Mouse (Mus musculus) mouse embryonic stem cell (cell line): Measurements from ENCODE around the gene Cfap57.
"Not testable (repeated sequence)": the region's sequence is repeated elsewhere in the genome, so short reads cannot be mapped to it uniquely, and the experiment has no call there.

Source experiments
- in situ Hi-C, 2 experiments: fragments of 300-500 bp; cut with MboI; formaldehyde crosslinking; loops; 1 replicate in 1 of 2; 3 replicates in 1 of 2; pipeline ENCODE4 v1.14.3; 2019 to 2020; ENCODE audit warnings: low sequenced_read_pairs in 2 of 2, low pct_unique_long_range_greater_than_20kb in 1 of 2, mixed read lengths in 1 of 2; ENCODE audit not compliant: unreplicated experiment in 1 of 2

The Cfap57 gene

DNA sequence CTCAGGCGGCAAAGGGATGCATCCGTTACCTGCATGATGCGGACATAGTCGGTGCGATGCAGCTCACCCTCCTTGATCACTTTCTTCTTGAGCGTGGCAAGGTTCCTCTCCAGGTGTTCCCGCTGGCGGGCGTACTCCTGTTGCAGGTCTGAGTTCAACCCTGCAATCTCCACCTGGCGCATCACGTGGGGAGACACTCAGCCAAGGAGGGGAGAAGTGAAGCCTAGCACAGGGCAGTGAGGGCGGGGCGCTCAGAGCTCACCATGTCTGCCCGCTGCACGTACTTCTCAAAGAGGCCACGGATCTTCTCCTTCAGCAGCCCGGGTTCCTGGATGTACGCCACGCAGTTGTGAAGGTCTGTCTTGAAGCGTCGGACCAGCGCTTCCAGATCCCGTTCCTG lies 51.3 kb downstream of the Cfap57 start:
- in situ Hi-C loops = loop anchor here in 1 of 2 experiments (25.0 kb wide), 1 partner anchor 482 kb away; no protein-coding TSS in a partner anchor

GRCm38 (mm10) chr4:118568709-118569108 lies 51.9 kb downstream of the Cfap57 start:
- in situ Hi-C loops = loop anchor here in 1 of 2 experiments (25.0 kb wide), 1 partner anchor 481 kb away; no protein-coding TSS in a partner anchor

GRCm38 (mm10) chr4:118566161-118566676 lies 54.4 kb downstream of the Cfap57 start:
- in situ Hi-C loops = loop anchor here in 1 of 2 experiments (25.0 kb wide), 1 partner anchor 479 kb away; no protein-coding TSS in a partner anchor

DNA sequence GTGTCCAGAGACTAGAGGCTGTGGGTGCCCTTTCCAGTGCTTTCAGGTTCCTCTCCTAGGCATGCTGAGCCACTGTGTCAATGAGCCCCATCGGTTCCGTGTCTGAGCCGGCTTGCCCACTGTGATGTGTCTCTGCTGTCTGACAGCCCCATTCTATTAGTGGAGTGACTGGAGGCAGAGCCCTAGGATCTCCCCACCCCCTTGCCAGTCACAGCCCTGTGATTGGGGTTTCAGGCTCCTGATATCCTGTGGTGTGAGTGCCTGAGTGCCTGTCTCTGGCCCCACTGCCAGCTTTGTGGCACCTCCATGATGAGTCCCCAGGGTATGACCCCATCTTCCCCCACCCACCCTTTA lies 55.7 kb downstream of the Cfap57 start:
- in situ Hi-C loops = loop anchor here in 1 of 2 experiments (25.0 kb wide), 1 partner anchor 478 kb away; no protein-coding TSS in a partner anchor

DNA sequence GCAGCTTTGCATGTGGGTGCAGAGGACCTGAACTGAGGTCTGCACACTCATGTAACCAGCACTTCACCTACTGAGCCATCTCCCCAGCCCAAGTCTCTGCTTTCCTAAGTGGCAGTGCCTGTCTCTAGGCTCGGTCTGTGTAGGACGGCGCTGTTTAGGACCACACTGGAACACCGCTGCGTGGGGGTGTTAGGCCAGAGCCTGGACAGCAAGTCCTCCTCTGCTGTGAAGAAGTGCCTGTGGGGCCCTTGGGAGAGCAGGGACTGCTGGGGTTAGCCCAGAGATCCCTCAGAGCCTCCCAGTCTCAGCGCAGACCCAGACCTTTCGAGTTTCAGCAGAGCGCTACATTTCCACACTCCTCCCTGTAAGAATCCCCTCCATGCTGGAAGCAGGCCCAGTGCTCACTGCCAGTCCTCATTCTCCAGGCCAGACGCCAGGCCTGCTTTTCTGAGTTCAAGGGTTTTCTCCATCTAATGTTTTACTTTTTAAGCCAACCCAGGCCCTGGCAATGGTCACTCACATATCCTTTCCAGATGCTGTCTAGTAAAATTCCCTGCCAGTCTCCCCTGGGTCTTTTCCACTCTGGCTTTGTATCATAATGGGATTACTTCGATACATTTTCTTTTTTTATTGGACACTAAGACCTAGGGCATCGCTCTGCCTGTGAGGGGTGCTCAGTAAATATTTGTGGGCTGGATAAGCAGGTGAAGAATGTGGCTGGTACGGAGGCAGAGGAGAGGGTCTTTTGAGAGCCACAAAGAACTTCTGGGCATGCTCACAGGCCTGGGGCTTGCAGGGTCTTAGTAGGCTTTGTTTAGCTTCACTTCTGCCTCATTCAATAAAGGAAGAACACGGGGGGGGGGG lies 56.3 kb downstream of the Cfap57 start:
- in situ Hi-C loops = loop anchor here in 1 of 2 experiments (25.0 kb wide), 1 partner anchor 477 kb away; no protein-coding TSS in a partner anchor

GRCm38 (mm10) chr4:118553039-118553649 lies 67.4 kb downstream of the Cfap57 start:
- in situ Hi-C loops = loop anchor here in 1 of 2 experiments (25.0 kb wide), 1 partner anchor 466 kb away; no protein-coding TSS in a partner anchor

DNA sequence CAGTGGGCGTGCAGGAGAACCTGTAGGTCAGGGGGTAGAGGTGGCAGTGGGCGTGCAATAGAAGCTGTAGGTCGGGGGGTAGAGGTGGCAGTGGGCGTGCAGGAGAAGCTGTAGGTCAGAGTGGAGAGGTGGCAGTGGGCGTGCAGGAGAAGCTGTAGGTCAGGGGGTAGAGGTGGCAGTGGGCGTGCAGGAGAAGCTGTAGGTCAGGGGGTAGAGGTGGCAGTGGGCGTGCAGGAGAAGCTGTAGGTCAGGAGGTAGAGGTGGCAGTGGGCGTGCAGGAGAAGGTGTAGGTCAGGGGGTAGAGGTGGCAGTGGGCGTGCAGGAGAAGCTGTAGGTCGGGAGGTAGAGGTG lies 72.5 kb downstream of the Cfap57 start:
- in situ Hi-C loops = not testable (repeated sequence)

GRCm38 (mm10) chr4:118547424-118548129 lies 73.0 kb downstream of the Cfap57 start:
- in situ Hi-C loops = not testable (repeated sequence)

- in situ Hi-C loops = no loop called here
Measured at GRCm38 (mm10) chr4:118544441-118545127, 76.0 kb downstream of the Cfap57 start.

DNA sequence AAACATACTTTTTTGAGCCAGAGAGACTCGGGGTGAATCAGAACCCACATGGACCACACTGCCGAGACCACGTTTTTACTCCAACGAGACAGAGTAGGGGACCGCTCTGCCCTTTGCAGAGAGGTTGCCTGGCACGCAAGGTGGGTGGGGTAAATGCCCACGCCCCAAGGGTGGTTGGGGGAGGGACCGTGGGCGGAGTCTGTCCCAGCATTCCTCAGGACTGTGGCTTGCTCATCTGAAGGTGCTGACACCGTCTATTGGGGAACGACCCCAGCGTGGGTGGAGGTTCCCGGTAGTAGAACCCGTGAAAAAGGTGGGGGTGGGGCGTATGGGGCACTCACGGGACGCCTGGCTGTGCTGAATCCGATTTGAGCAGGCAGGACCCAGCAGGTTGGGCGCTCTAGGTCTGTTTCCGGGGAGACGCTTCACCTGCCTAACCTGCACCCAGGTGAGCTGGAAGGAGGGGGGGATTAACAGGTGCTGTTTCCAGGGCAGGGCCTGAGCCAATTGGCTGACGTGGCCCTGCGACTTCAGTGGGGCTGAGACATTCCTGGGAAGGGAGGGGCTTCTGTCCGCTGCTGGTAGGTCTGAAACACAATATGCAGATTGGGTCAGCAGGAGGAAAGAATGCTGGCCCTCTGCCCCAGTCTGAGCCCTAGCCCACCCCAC lies 76.9 kb downstream of the Cfap57 start, which contains the start of gene Tmem125:
Gene Tmem125 (minus strand): TSS at position 453 of the 669 bp plus-strand sequence.
- in situ Hi-C loops = no loop called here

DNA sequence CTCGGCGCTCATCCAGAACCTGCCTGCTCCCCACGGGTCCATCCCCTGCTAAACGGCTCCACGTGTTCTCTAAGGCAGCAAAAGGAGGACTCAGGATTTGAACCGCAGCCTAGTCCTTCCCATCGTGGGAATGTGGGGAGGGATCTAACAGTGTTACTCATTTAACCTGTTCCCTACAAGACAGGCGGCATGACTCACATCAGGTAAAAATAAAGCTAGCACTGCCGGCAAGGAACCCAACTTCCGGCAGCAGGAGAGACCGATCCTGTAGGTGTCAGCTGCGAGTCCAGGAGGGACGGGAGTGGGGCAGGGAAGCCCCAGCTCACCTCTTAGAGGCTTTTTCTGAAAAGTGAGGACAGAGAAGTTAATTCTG lies 77.4 kb downstream of the Cfap57 start:
- in situ Hi-C loops = no loop called here

GRCm38 (mm10) chr4:118542510-118543157 lies 77.9 kb downstream of the Cfap57 start:
- in situ Hi-C loops = no loop called here

- in situ Hi-C loops = no loop called here
Measured at GRCm38 (mm10) chr4:118539904-118540303, 80.7 kb downstream of the Cfap57 start.

- in situ Hi-C loops = no loop called here
Measured at GRCm38 (mm10) chr4:118537801-118538200, 82.8 kb downstream of the Cfap57 start.

DNA sequence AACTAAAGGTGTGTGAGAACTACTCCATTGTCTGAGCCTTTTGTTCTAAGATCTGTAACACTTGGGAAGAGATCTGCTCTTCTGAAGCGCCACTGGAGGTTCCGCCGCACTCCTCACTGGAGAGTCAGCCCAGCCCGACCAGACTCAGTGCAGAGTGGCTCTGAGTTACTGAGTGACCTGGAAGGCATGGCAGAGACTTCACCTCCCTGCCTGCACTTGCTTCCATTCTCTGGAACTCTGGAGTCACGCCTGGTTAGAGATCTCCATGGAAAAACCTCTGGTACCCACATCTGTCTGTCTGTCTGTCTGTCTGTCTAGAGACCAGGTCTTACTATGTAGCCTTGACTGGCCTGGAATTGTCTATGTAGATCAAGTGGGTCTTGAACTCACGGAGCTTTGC lies 85.0 kb downstream of the Cfap57 start:
- in situ Hi-C loops = no loop called here

DNA sequence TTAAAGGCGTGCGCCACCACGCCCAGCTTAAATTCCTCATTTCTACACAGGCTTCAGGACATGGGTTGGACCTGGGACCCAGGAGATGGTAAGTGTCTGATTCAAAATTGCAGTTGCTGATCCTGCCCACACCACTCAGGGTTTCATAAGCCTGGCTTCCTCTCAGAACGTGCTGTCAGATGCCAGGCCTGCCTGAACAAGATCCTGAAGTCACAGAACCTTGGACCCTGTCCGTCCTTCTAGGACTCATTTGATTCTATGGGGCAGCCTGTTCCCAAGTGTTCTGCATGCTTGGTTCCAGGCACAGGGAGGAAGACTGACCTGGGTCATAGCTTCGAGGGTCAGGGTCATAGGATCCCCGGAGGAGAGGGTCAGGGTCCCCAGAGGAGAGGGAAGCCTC lies 87.0 kb downstream of the Cfap57 start:
- in situ Hi-C loops = no loop called here

- in situ Hi-C loops = no loop called here
Measured at GRCm38 (mm10) chr4:118533156-118533555, 87.4 kb downstream of the Cfap57 start.
